Mouse (Mus musculus) adrenal gland, adult (tissue): ENCODE results near the gene Btbd19.
A peak's percentile ranks its signal among the peaks of the same experiment; 100 is the strongest.

Experiments used
- DNase-seq, 2 experiments: peaks; one replicate each; pipeline ENCODE4 v3.0.0; 2022 to 2023; ENCODE audit warnings: low spot score in 1 of 2; ENCODE audit not compliant: inconsistent age in 2 of 2

Gene Btbd19

DNA sequence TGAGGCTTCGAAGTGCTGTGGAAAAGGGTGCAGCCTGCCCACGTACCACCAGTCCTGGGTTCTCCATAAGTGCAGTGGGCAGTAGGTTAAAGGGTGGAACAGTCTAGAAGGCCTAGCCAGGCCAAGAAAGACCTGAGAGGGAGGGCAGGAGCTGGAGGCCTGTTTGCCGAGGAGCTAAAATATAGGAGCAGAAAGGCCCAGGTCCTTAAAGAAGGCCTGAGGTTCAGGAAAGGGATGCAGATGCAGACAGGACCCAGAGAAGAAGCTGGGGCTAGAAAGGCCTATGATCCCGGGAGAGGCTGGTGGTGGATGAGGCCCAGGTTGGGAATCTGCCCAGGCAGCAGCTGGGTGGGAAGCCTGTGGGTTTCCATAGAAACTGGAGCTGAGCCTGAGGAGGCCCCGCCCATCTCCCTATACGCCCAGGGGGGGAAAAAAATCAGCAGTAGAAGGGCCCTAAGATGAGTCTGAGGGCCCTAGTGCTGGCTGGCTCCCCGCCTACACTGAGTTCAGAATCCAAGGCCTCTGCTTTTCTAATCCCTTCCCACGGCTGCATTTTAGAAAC is at the start of gene Btbd19:
Gene Btbd19 (minus strand): TSS at position 378 of the 562 bp plus-strand sequence.
- peak in 1 of 2 experiments; percentile 59 for DNase-seq

DNA sequence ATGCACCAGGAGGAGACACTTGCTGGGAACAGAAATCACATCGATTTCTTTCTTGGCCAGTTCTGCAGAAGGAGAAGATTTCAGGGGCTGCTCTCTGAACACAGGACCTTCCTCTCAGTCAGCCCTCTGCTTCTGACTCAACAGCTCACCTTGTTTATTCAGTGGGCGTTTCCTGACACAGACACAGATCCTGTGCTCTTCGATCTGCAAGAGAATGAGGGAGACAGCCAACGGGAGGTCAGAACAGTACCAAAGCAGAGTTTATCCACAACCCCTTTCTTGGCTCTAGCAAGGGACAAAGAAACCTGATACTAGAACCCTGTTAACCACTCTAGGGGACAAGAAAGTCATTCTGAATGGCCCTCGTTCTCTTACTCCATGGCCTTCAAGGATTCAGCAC is 44.4 kb upstream of the Btbd19 start:
- DNase-seq, result no peak

DNA sequence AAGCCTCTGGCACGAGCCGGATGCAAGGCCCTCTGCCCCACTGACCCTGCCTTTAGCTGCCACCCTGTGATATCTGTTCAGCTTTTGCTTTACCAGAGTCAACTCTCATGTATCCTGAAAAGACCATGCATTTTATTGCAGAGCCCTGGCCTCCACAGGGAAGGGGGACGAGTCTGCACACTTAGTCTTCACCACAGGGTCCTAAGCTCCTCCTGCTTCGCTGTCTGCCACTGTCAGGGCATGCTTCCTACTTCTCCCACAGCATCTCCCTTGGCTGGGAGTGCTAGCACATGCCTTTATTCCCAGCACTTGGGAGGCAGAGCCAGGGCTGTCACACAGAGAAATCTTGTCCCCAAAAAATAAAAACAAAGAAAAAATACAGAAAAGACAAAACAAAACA is 35.7 kb upstream of the Btbd19 start:
- DNase-seq, result no peak

GRCm38 (mm10) chr4:117159666-117160065 is 34.1 kb upstream of the Btbd19 start:
- no peak for DNase-seq

- no peak for DNase-seq
Measured at GRCm38 (mm10) chr4:117156372-117156771, 30.8 kb upstream of the Btbd19 start.

- peak; percentile 91 to 96 for DNase-seq
Measured at GRCm38 (mm10) chr4:117155792-117156355, 30.3 kb upstream of the Btbd19 start, which contains the start of gene Rps8. Rps8 (minus strand) TSS chr4:117156243.

DNA sequence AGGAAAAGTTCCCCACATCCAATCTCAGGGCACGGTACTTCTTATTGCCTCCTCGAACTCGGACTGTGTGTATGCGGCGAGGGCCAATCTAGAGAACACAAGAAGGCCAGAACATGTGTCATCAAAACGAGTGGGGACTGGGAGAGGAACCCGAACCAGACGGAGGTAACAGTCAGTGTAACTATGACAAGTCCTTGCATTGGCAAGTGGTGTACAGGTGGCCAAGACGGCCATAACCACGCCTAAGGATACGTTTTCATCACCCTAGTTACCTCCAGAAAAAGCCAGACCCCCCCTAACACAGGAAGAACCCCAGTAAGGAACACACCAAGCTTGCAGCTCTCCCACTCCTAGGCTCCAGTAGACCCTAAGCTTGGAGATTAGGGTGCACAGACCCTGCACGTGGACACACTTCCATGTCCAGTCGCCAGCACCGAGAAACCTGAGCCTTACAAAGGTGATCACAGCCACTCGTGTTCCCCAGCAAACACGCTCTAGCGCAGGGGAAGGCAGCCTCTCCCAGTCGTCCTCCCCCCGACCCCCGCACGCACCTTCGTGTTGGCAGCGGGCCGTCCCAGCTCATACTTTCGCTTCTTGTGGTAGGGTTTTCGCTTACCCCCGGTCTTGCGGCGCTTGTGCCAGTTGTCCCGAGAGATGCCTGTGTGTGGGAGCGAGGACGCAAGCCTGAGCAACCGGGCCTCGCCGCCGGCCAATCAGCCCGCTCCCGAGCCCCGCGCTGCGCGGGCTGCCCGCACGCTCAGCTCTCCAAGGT is 29.7 kb upstream of the Btbd19 start:
- DNase-seq, result peak in 1 of 2 experiments; percentile 75

- no peak for DNase-seq
Measured at GRCm38 (mm10) chr4:117152714-117153113, 27.2 kb upstream of the Btbd19 start.

DNA sequence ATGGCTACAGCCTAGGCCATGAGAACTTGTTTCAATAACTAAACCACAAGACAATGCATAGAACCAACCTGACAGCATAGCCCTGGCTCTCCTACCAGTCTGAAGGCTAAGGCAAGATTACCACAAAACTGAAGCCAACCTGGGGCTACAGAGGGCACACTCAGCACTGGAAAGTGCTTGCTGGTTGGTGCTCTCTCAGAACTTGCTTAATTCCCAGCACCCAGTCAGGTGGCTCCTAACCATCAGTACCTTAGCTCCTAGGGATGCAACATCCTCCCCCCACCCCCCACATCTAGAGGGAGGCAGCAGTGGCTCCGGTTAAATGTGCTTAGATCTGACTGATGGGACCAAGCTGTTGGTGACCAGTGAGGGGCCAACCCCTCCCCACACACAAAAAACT is 25.9 kb upstream of the Btbd19 start:
- DNase-seq, result peak in 1 of 2 experiments; percentile 26

- no peak for DNase-seq
Measured at GRCm38 (mm10) chr4:117150212-117150733, 24.7 kb upstream of the Btbd19 start.

DNA sequence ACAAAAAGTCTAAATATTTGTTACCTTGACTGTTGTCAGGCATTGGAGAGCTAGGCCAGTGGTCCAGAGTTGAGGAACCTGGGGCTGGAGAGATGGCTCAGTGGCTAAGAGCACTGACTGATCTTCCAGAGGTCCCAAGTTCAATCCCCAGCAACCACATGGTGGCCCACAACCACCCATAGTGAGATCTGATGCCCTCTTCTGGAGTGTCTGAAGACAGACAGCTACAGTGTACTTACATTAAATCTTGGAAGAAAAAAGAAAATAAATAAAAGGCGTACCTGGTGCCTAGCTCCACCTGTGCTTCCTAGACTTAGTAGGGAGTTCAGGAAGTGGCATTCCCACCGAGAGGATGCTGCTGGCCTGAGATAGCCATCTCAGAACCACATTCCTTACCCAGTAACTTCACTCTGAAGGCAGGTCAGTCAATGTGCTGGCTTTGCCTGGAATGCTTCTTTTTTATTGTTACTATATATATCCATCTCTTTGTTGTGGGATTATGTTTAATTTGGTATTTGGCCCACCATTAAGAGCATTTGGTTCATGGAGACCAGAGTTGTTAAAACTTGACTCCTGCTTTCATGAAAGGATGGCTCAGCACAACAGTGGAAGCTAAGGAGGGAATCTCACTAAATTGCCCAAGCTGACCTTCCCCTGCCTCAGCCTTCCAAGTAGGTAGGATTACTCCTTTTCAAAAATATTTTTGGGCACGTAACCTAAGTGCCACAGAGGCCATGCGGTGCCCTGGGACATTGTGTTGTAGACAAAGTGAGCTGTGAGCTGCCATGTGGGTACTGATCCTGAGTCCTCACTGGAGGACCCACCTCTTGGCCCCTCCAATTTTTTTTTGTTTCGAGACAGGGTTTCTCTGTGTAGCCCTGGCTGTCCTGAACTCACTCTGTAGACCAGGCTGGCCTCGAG is 24.0 kb upstream of the Btbd19 start:
- DNase-seq, result peak in 1 of 2 experiments; percentile 40

DNA sequence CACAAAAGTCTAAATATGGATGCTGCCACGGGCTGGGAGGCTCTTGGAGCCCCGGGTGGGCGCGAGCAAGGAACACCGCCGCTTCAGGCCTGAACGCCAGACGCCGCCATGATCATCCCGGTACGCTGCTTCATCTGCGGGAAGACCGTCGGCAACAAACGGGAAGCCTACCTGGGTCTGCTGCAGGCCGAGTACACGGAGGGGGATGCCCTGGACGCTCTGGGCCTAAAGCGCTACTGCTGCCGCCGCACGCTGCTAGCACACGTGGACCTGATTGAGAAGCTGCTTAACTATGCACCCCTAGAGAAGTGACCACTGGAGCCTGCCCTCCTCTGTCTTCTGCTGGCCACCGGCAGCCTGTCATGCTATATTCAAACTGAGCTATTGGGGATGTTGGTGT is 23.3 kb upstream of the Btbd19 start:
- DNase-seq, result no peak

- no peak for DNase-seq
Measured at GRCm38 (mm10) chr4:117148047-117148713, 22.7 kb upstream of the Btbd19 start.

GRCm38 (mm10) chr4:117146176-117146575 is 20.7 kb upstream of the Btbd19 start:
- peak; percentile 88 to 96 for DNase-seq

- DNase-seq, result no peak
Measured at GRCm38 (mm10) chr4:117145248-117145647, 19.7 kb upstream of the Btbd19 start.

DNA sequence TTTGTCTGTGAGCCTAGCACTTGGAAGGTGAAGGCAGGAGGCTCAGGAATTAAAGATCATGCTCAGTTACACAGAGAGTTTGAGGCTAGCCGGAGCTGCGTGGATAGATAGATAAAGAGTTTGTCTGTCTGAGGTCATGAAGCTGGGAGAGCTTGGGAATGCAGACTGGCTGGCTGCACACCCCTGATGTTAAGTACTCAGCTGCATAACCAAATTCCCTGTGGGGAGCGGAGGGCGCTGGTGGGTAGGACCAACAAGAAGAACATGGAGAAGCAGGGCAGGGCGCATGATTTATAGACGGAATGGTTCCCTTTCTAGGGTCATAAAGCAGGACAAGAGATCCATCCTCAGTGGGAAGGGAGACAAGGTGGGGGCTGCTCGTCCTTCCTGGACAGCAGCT is 17.5 kb upstream of the Btbd19 start:
- no peak for DNase-seq

- no peak for DNase-seq
Measured at GRCm38 (mm10) chr4:117140613-117141012, 15.1 kb upstream of the Btbd19 start.

- DNase-seq, result peak; percentile 53 to 84
Measured at GRCm38 (mm10) chr4:117139217-117139612, 13.7 kb upstream of the Btbd19 start.

DNA sequence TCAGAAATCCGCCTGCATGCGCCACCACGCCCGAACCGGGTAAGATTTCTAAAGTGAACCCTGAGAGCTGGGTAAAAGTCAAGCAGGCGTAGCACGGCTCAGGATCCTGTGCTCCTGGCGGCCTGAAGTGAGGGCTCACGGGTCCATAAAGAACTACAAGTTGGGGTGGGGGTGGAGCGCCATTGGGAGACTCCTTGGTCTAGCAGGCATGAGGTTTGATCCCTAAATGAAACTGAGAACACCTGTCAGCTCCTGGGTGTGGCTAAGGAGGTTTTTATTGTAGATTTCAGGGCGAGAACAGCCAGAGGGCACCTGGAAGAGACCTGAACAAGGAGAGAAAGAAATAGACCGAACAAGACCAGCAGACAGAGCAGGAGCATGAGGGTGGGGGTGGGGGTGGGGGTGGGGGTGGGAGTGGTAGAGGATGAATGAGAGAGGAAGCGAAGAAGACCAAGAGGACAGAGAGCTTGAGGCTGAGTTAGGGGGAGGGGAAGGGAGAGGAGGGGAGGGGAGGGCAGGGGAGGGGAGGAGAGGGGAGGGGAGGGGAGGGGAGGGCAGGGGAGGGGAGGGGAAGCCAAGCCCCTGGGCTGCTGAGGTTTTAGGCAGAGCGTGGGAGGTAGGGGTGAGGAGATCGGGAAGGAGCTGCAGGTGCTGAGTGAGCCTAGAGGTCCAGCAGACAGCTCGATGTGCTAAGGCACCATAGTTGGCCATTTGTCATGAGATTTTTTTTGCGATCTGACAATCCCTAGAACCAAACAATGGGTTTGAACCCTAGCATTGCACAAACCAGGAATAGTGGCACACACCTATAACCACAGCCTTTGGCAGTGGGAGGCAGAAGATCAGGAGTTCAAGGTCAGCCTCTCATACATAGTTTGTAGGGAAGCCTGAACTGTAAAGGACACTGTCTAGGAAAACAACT is 13.0 kb upstream of the Btbd19 start:
- DNase-seq, result no peak
